Mouse (Mus musculus) liver, embryonic 16.5 days (tissue): Measurements from ENCODE around the gene Kpnb1. TPM values are rescaled to one million over a fixed set of nuclear protein-coding genes. Genes with fewer than 3 reads are reported as not detected.
A peak's percentile ranks its signal among the peaks of the same experiment; 100 is the strongest.

Source experiments
- ATAC-seq: fragments of 200-750 bp; cut with Nextera tagmentation; 2 replicates; pipeline ENCODE4 v1.8.0; 2017; ENCODE audit warnings: low read depth, mild to moderate bottlenecking, moderate number of reproducible peaks, moderate library complexity
- H3K27ac ChIP-seq: fragments of 300-500 bp; sonication (generic); 2 replicates; pipeline ENCODE4 v1.5.1; 2014; ENCODE audit warnings: mild to moderate bottlenecking, low read length
- H3K27me3 ChIP-seq: fragments of 300-500 bp; sonication (generic); 2 replicates; pipeline ENCODE4 v1.6.1; 2014; ENCODE audit warnings: low read depth, low read length, mixed read lengths; ENCODE audit not compliant: control insufficient read depth, insufficient read depth
- H3K36me3 ChIP-seq: fragments of 300-500 bp; sonication (generic); 2 replicates; pipeline ENCODE4 v1.6.1; 2014; ENCODE audit warnings: mild to moderate bottlenecking; ENCODE audit not compliant: control insufficient read depth, insufficient read depth
- H3K4me1 ChIP-seq: fragments of 300-500 bp; sonication (generic); 2 replicates; pipeline ENCODE4 v1.6.1; 2014; ENCODE audit warnings: low read depth, low read length, mixed read lengths; ENCODE audit not compliant: control insufficient read depth
- H3K4me2 ChIP-seq: fragments of 300-500 bp; sonication (generic); 2 replicates; pipeline ENCODE4 v1.6.1; 2014; ENCODE audit warnings: low read depth, low read length, mixed read lengths
- H3K4me3 ChIP-seq: fragments of 300-500 bp; sonication (generic); 2 replicates; pipeline ENCODE4 v1.5.1; 2014; ENCODE audit warnings: low read depth, mild to moderate bottlenecking, low read length
- H3K9ac ChIP-seq: fragments of 300-500 bp; sonication (generic); 2 replicates; pipeline ENCODE4 v1.6.1; 2014; ENCODE audit warnings: low read depth, low read length
- H3K9me3 ChIP-seq: fragments of 300-500 bp; sonication (generic); replicated peaks from 2 replicates; pipeline ENCODE4 v1.6.1; 2016; ENCODE audit warnings: low read length; ENCODE audit not compliant: control insufficient read depth
- WGBS: fragments of 180-500 bp; shearing (Covaris S2); extraction: QIAGEN DNeasy Blood & Tissue Kit; methylation state at CpG from one replicate; pipeline ENCODE4 v1.1.7; 2014; ENCODE audit not compliant: insufficient replicate concordance; 5-methylcytosine and 5-hydroxymethylcytosine counted together
- microRNA-seq: library from miRNA; unstranded; fragments of <30 nt; microRNA quantifications from one replicate; pipeline ENCODE4, GENCODE M21; 2016
- polyA plus RNA-seq: library from polyadenylated mRNA; unstranded; fragments of >200 nt; fragmentation: Nextera tagmentation; extraction: Ambion mirVana; gene quantifications from 2 replicates; pipeline ENCODE4 v1.2.1, GENCODE M21; 2015

The Kpnb1 gene
- polyA plus RNA-seq, 1 experiment from 2014 or later = 14.5 TPM

GRCm38 (mm10) chr11:97114671-97115601 lies 72.7 kb downstream of the Kpnb1 start, which contains the start of gene Tbx21:
Tbx21 (minus strand) TSS chr11:97115331.
- peaks cover 67% of the 10 kb centered on the region for H3K27me3 ChIP-seq
- no peak within 1 kb of the TSS for H3K9ac ChIP-seq
- H3K36me3 ChIP-seq = no peaks in the 10 kb centered on the region
- H3K4me3 ChIP-seq = peak within 1 kb of the TSS; percentile 38
- 1% methylated on average over 85 of the region's 87 CpGs for WGBS
- H3K27ac ChIP-seq = no peak within 1 kb of the TSS
- no peak for ATAC-seq
- H3K9me3 ChIP-seq = no peaks in the 10 kb centered on the region
- peak within 1 kb of the TSS; percentile 53 for H3K4me2 ChIP-seq
- peaks cover 3% of the 10 kb centered on the region; the same call in 1 of the 2 replicates for H3K4me1 ChIP-seq

- no peaks in the 10 kb centered on the region for H3K36me3 ChIP-seq
- H3K4me1 ChIP-seq = peaks cover 3% of the 10 kb centered on the region; the same call in 1 of the 2 replicates
- no peak for ATAC-seq
- H3K27me3 ChIP-seq = peaks cover 51% of the 10 kb centered on the region
- WGBS = 67% methylated on average over 9 of the region's 9 CpGs
- no peak overlapping the region for H3K4me3 ChIP-seq
- no peaks in the 10 kb centered on the region for H3K9me3 ChIP-seq
- no peak overlapping the region for H3K9ac ChIP-seq
- H3K4me2 ChIP-seq = no peak overlapping the region
- H3K27ac ChIP-seq = no peak overlapping the region
Measured at GRCm38 (mm10) chr11:97112519-97113125, 75.1 kb downstream of the Kpnb1 start.

Small RNAs within 50 kb of the gene (microRNA-seq; reads per million reads assigned to microRNA genes)
- not detected for gene Mir7235

Other genes starting within 250 kb of the Kpnb1 start
- 688 and 719 TPM in 2 replicates for gene Pnpo, start 243.9 kb downstream of the Kpnb1 start, polyA plus RNA-seq
- 15.8 and 18.6 TPM in 2 replicates for gene Sp2, start 204.9 kb downstream of the Kpnb1 start, polyA plus RNA-seq
- gene Sp6, start 174.5 kb downstream of the Kpnb1 start, polyA plus RNA-seq = not detected in 2 replicates
- gene Scrn2, start 157.9 kb downstream of the Kpnb1 start, polyA plus RNA-seq = 11.1 and 12.2 TPM in 2 replicates
- 0.40 and 0.41 TPM in 2 replicates for gene Lrrc46, start 146.5 kb downstream of the Kpnb1 start, polyA plus RNA-seq
- gene Mrpl10, start 146.3 kb downstream of the Kpnb1 start, polyA plus RNA-seq = 28.8 and 33.5 TPM in 2 replicates
- gene Osbpl7, start 137.3 kb downstream of the Kpnb1 start, polyA plus RNA-seq = 2.6 and 3.6 TPM in 2 replicates
- 0.15 and 0.18 TPM in 2 replicates for gene Tbx21, start 72.5 kb downstream of the Kpnb1 start, polyA plus RNA-seq
- 0.84 and 1.1 TPM in 2 replicates for gene Tbkbp1, start 36.4 kb downstream of the Kpnb1 start, polyA plus RNA-seq
- 20.7 and 23.4 TPM in 2 replicates for gene Npepps, start 92.8 kb upstream of the Kpnb1 start, polyA plus RNA-seq
- gene Mrpl45, start 127.8 kb upstream of the Kpnb1 start, polyA plus RNA-seq = 21.2 and 25.6 TPM in 2 replicates
- gene Gpr179, start 164.2 kb upstream of the Kpnb1 start, polyA plus RNA-seq = not detected in 2 replicates
- 1.0 and 1.1 TPM in 2 replicates for gene Socs7, start 174.7 kb upstream of the Kpnb1 start, polyA plus RNA-seq
- 4.8 and 5.4 TPM in 2 replicates for gene Arhgap23, start 227.7 kb upstream of the Kpnb1 start, polyA plus RNA-seq